Mouse (Mus musculus): ENCODE data around the gene Med27. TPM values are rescaled to one million over a fixed set of nuclear protein-coding genes. Genes with fewer than 3 reads are reported as not detected.

The Med27 gene
- polyA plus RNA-seq, 1 experiment from 2014 or later: 10.1 TPM

GRCm38 (mm10) chr2:29372176-29372575, 25.6 kb downstream of the Med27 start:
- 92% methylated on average over 5 of the region's 5 CpGs for WGBS (ENCODE audit: missing documents)
- Histone ChIP-seq H3K36me3 (ENCODE audit: inconsistent target) (no peaks in the 10 kb centered on the region), H3K79me2 (ENCODE audit: inconsistent target) (no peaks in the 10 kb centered on the region), H3K27ac (no peak overlapping the region), H3K4me3 (ENCODE audit: inconsistent target) (no peak overlapping the region)

GRCm38 (mm10) chr2:29381683-29382082, 35.1 kb downstream of the Med27 start:
- H3K27ac ChIP-seq: no peak overlapping the region
- no peaks in the 10 kb centered on the region for H3K79me2 ChIP-seq (ENCODE audit: inconsistent target)
- no peak overlapping the region for H3K4me3 ChIP-seq (ENCODE audit: inconsistent target)
- no peaks in the 10 kb centered on the region for H3K36me3 ChIP-seq (ENCODE audit: inconsistent target)
- 95% methylated on average over 4 of the region's 4 CpGs for WGBS (ENCODE audit: missing documents)

DNA sequence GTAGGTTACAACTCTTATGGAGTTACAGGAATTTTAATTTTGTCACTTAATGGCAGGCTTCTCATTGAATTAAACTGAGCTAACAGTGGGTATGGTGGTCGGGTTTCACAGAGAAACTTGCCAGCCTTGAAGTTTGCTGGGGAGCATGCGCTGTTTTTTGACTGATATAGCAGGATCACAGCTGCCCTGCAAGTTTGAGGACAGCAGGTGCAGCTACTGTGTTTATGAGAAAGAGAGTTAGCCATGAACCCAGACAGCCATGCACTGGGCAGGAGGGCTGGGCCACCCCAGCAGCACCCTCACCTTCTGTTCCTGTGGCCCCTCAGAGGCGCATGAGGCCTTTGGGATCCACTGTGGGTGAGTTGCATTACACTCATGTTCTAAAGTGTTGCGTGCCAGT, 36.0 kb downstream of the Med27 start:
- WGBS (ENCODE audit: missing documents): 93% methylated on average over 4 of the region's 4 CpGs
- Histone ChIP-seq H3K27ac (no peak overlapping the region), H3K4me3 (ENCODE audit: inconsistent target) (no peak overlapping the region), H3K79me2 (ENCODE audit: inconsistent target) (no peaks in the 10 kb centered on the region), H3K36me3 (ENCODE audit: inconsistent target) (no peaks in the 10 kb centered on the region)

- no peak overlapping the region for H3K27ac ChIP-seq
- H3K4me3 ChIP-seq (ENCODE audit: inconsistent target): no peak overlapping the region
- H3K79me2 ChIP-seq (ENCODE audit: inconsistent target): no peaks in the 10 kb centered on the region
- no peaks in the 10 kb centered on the region for H3K36me3 ChIP-seq (ENCODE audit: inconsistent target)
Observed at GRCm38 (mm10) chr2:29383133-29383532, 36.5 kb downstream of the Med27 start.

DNA sequence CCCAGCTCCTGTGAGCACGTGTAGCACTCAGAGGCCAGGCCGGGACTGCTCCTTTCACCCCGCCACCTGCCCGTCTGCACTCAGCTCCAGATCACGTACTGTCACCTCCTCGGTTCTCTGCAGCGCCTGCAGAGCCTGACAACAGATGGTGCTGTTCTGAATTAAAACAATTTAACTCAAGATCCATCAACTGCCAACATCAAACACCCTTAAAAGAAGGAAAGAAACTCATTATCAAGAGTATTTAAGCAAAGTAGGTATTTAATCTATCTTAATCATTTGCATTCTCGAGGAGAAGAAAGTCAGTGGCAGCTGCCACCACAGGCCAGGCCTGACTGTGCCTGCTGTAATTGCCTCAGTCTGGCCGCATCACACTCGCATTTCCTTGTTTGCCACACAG, 38.8 kb downstream of the Med27 start:
- Histone ChIP-seq H3K27ac (no peak overlapping the region), H3K4me3 (ENCODE audit: inconsistent target) (no peak overlapping the region), H3K36me3 (ENCODE audit: inconsistent target) (no peaks in the 10 kb centered on the region), H3K79me2 (ENCODE audit: inconsistent target) (no peaks in the 10 kb centered on the region)
- WGBS (ENCODE audit: missing documents): 91% methylated on average over 10 of the region's 10 CpGs

GRCm38 (mm10) chr2:29387268-29387667, 40.6 kb downstream of the Med27 start:
- no peak overlapping the region for H3K27ac ChIP-seq
- H3K36me3 ChIP-seq (ENCODE audit: inconsistent target): no peaks in the 10 kb centered on the region
- WGBS (ENCODE audit: missing documents): 94% methylated on average over 2 of the region's 2 CpGs
- H3K4me3 ChIP-seq (ENCODE audit: inconsistent target): no peak overlapping the region
- H3K79me2 ChIP-seq (ENCODE audit: inconsistent target): no peaks in the 10 kb centered on the region

- Histone ChIP-seq H3K36me3 (ENCODE audit: inconsistent target) (no peaks in the 10 kb centered on the region), H3K27ac (no peak overlapping the region), H3K79me2 (ENCODE audit: inconsistent target) (no peaks in the 10 kb centered on the region), H3K4me3 (ENCODE audit: inconsistent target) (no peak overlapping the region)
- WGBS (ENCODE audit: missing documents): 89% methylated on average over 7 of the region's 7 CpGs
Observed at GRCm38 (mm10) chr2:29388937-29389336, 42.3 kb downstream of the Med27 start.

DNA sequence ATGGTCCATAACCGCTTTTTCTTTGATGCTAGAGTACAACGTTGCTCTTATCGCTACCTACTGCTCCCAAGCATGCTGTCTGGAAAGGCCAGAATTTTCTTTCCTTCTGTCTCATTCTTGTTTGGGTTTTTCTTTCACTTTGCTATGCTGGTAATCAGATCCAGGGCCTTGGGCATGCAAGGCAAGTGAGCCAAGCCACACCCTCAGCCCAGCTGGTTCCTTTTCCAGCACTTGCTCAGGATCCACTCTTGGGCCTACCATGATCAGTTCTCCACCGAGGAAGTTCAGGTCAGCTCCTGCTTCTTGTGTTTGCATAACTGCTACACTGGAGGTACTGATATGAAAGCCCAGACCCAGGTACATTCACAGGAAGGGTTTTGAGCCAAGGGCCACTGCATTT, 44.5 kb downstream of the Med27 start:
- Histone ChIP-seq H3K36me3 (ENCODE audit: inconsistent target) (no peaks in the 10 kb centered on the region), H3K79me2 (ENCODE audit: inconsistent target) (no peaks in the 10 kb centered on the region), H3K4me3 (ENCODE audit: inconsistent target) (no peak overlapping the region), H3K27ac (no peak overlapping the region)
- 7% methylated on average over 1 of the region's 4 CpGs for WGBS (ENCODE audit: missing documents)

GRCm38 (mm10) chr2:29391996-29392395, 45.4 kb downstream of the Med27 start:
- Histone ChIP-seq H3K4me3 (ENCODE audit: inconsistent target) (no peak overlapping the region), H3K79me2 (ENCODE audit: inconsistent target) (no peaks in the 10 kb centered on the region), H3K36me3 (ENCODE audit: inconsistent target) (no peaks in the 10 kb centered on the region), H3K27ac (no peak overlapping the region)
- WGBS (ENCODE audit: missing documents): 63% methylated on average over 1 of the region's 1 CpGs

- 94% methylated on average over 7 of the region's 7 CpGs for WGBS (ENCODE audit: missing documents)
- Histone ChIP-seq H3K4me3 (ENCODE audit: inconsistent target) (no peak overlapping the region), H3K27ac (no peak overlapping the region), H3K36me3 (ENCODE audit: inconsistent target) (no peaks in the 10 kb centered on the region), H3K79me2 (ENCODE audit: inconsistent target) (no peaks in the 10 kb centered on the region)
Observed at GRCm38 (mm10) chr2:29400234-29400633, 53.6 kb downstream of the Med27 start.

GRCm38 (mm10) chr2:29400812-29401211, 54.2 kb downstream of the Med27 start:
- H3K27ac ChIP-seq: no peak overlapping the region
- no peaks in the 10 kb centered on the region for H3K36me3 ChIP-seq (ENCODE audit: inconsistent target)
- 100% methylated on average over 3 of the region's 3 CpGs for WGBS (ENCODE audit: missing documents)
- H3K4me3 ChIP-seq (ENCODE audit: inconsistent target): no peak overlapping the region
- H3K79me2 ChIP-seq (ENCODE audit: inconsistent target): no peaks in the 10 kb centered on the region

DNA sequence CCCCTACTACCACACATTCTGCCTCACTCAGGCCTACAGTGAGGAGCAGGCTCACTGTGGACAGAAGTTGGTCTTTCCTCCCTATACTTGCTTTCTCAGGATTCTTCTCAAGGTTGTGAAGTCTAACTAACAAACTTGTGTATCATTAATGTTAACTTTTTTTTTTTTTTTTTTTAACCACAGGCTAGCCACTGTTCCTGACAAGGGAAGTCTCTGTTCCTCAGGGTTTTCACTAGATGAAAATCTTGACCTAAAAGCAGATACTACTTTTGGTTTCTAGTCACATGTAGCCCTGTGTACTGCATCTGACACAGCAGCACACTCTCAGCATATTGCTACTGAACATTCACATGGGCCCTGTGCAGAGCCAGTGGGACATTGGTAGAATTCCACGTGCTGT, 55.2 kb downstream of the Med27 start:
- H3K27ac ChIP-seq: no peak overlapping the region
- H3K4me3 ChIP-seq (ENCODE audit: inconsistent target): no peak overlapping the region
- WGBS (ENCODE audit: missing documents): 71% methylated on average over 1 of the region's 1 CpGs
- no peaks in the 10 kb centered on the region for H3K36me3 ChIP-seq (ENCODE audit: inconsistent target)
- no peaks in the 10 kb centered on the region for H3K79me2 ChIP-seq (ENCODE audit: inconsistent target)

DNA sequence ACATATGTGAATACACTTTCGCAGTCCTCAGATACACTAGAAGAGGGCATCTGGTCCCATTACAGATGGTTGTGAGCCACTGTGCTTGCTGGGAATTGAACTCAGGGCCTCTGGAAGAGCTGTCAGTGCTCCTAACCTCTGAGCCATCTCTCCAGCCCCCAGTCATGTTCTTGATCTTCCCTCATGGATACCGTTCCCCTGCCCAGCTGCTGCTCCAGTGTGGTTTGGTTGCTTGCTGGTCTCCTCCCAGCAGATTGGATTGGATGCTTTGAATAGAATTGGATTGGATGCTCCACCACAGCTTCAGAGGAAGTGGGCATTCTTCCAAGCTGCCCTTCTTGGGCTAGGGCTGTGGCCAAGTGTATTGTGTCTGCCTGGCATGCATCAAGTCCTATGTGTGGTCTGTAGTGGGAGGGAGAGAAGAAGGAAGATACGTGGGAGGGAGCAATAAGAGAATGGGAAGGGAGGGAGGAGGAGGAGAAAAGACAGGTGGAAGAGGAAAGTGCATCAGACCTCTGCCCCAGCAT, 56.0 kb downstream of the Med27 start:
- Histone ChIP-seq H3K36me3 (ENCODE audit: inconsistent target) (no peaks in the 10 kb centered on the region), H3K4me3 (ENCODE audit: inconsistent target) (no peak overlapping the region), H3K79me2 (ENCODE audit: inconsistent target) (no peaks in the 10 kb centered on the region), H3K27ac (no peak overlapping the region)
- WGBS (ENCODE audit: missing documents): 67% methylated on average over 2 of the region's 3 CpGs

- 90% methylated on average over 9 of the region's 9 CpGs for WGBS (ENCODE audit: missing documents)
- H3K79me2 ChIP-seq (ENCODE audit: inconsistent target): no peaks in the 10 kb centered on the region
- H3K4me3 ChIP-seq (ENCODE audit: inconsistent target): no peak overlapping the region
- H3K36me3 ChIP-seq (ENCODE audit: inconsistent target): no peaks in the 10 kb centered on the region
- H3K27ac ChIP-seq: no peak overlapping the region
Observed at GRCm38 (mm10) chr2:29403799-29404530, 57.3 kb downstream of the Med27 start.

GRCm38 (mm10) chr2:29404931-29405330, 58.3 kb downstream of the Med27 start:
- Histone ChIP-seq H3K4me3 (ENCODE audit: inconsistent target) (no peak overlapping the region), H3K27ac (no peak overlapping the region), H3K79me2 (ENCODE audit: inconsistent target) (no peaks in the 10 kb centered on the region), H3K36me3 (ENCODE audit: inconsistent target) (no peaks in the 10 kb centered on the region)
- WGBS (ENCODE audit: missing documents): 84% methylated on average over 10 of the region's 10 CpGs

- H3K36me3 ChIP-seq (ENCODE audit: inconsistent target): no peaks in the 10 kb centered on the region
- no peaks in the 10 kb centered on the region for H3K79me2 ChIP-seq (ENCODE audit: inconsistent target)
- 53% methylated on average over 2 of the region's 2 CpGs for WGBS (ENCODE audit: missing documents)
- no peak overlapping the region for H3K27ac ChIP-seq
- H3K4me3 ChIP-seq (ENCODE audit: inconsistent target): no peak overlapping the region
Observed at GRCm38 (mm10) chr2:29405848-29406247, 59.2 kb downstream of the Med27 start.
